Mouse (Mus musculus) C2C12 (cell line): Measurements from ENCODE around the gene Myh10.

Experiments
- CTCF ChIP-seq: IDR thresholded peaks from one replicate; pipeline ENCODE4 v1.5.1; 2011; ENCODE audit not compliant: control insufficient read depth, insufficient read depth, insufficient read length
- MAX ChIP-seq: IDR thresholded peaks from one replicate; pipeline ENCODE4 v1.6.1; 2011; ENCODE audit warnings: mild to moderate bottlenecking, control low read depth
- MYOG ChIP-seq: IDR thresholded peaks from one replicate; pipeline ENCODE4 v1.6.1; 2011; ENCODE audit not compliant: control insufficient read depth, insufficient read length; ENCODE audit errors: extremely low read depth

DNA sequence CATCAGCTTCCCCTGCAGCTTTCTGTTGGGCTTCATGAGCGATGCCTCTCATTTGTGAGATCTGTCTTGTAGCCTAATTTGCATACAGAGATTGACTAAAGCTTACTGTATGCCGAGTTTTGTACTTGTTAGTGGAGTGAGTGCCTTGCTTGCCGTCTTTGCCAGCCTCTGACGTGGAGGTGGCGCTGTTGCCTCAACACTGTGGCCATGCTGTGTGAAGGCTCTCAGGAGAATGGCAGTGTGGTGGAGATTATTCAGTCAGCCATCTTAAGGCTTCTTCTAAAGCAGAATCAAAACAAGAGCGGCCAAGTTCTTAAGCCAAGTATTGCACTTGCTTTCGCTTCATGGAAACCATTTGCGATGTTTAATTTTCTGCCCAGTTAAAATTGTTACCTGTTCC, 59.6 kb downstream of the Myh10 start:
- no peak for TF ChIP-seq MYOG
- no peak for TF ChIP-seq MAX
- peak; percentile 44 for TF ChIP-seq CTCF
